Mouse (Mus musculus): ENCODE measurements around the gene Scaf1. TPM values are rescaled to one million over a fixed set of nuclear protein-coding genes. Genes with fewer than 3 reads are reported as not detected.

Gene Scaf1
- polyA plus RNA-seq, 2 experiments = 11.0 to 16.9 TPM

GRCm38 (mm10) chr7:44978300-44978699 lies 37.9 kb downstream of the Scaf1 start:
- peaks cover 40% of the 10 kb centered on the region for H3K36me3 ChIP-seq (replicated peaks; ENCODE audit: control insufficient read depth, insufficient read depth, low read depth)
- 80% methylated on average over 3 of the region's 3 CpGs for WGBS (ENCODE audit: insufficient replicate concordance)

GRCm38 (mm10) chr7:44975117-44975419 lies 41.1 kb downstream of the Scaf1 start:
- Histone ChIP-seq H3K27me3 (ENCODE audit: control insufficient read depth, insufficient read depth, low read length) (no peaks in the 10 kb centered on the region), H3K9ac (replicated peaks) (no peak overlapping the region), H3K4me1 (replicated peaks; ENCODE audit: control insufficient read depth in 2 of 2, insufficient read depth in 2 of 2, low read length in 1 of 2) (peaks cover 13 to 20% of the 10 kb centered on the region in 2 experiments), H3K27ac (peak overlapping the region; percentile 20), H3K4me2 (ENCODE audit: low read depth) (peak overlapping the region; percentile 67), H3K36me3 (replicated peaks; ENCODE audit: control insufficient read depth, insufficient read depth, low read depth) (peaks cover 27% of the 10 kb centered on the region), H3K9me3 (ENCODE audit: control insufficient read depth, low read length) (no peaks in the 10 kb centered on the region), H3K4me3 (ENCODE audit: insufficient read depth in 1 of 2, low read depth in 2 of 2, low read length in 2 of 2) (no peak overlapping the region)
- 25% methylated on average over 6 of the region's 6 CpGs for WGBS (ENCODE audit: insufficient replicate concordance)
- no peak for DNase-seq (ENCODE audit: low read depth in 3 of 3, low spot score in 3 of 3)
- TF ChIP-seq CTCF (IDR thresholded peaks at IDR 0.05; ENCODE audit: low read depth) (no peak), EP300 (IDR thresholded peaks at IDR 0.05; ENCODE audit: low read depth) (no peak)
- no peak for ATAC-seq (ENCODE audit: insufficient read depth)

More at GRCm38 (mm10) chr7:44978300-44978699, 37.9 kb downstream of the Scaf1 start:
- H3K4me2 ChIP-seq (ENCODE audit: low read depth) = no peak overlapping the region
- no peak overlapping the region for H3K9ac ChIP-seq (replicated peaks)
- ATAC-seq (ENCODE audit: insufficient read depth) (no peak), DNase-seq (ENCODE audit: low read depth in 3 of 3, low spot score in 3 of 3) (no peak)
- peak; percentile 24 for TF ChIP-seq CTCF (IDR thresholded peaks at IDR 0.05; ENCODE audit: low read depth)
- TF ChIP-seq EP300 (IDR thresholded peaks at IDR 0.05; ENCODE audit: low read depth) = no peak
- peaks cover 7 to 11% of the 10 kb centered on the region in 2 experiments; a peak in 3 of 4 replicates for H3K4me1 ChIP-seq (replicated peaks; ENCODE audit: control insufficient read depth in 2 of 2, insufficient read depth in 2 of 2, low read length in 1 of 2)
- H3K27ac ChIP-seq = no peak overlapping the region
- H3K4me3 ChIP-seq (ENCODE audit: insufficient read depth in 1 of 2, low read depth in 2 of 2, low read length in 2 of 2) = no peak overlapping the region
- H3K27me3 ChIP-seq (ENCODE audit: control insufficient read depth, insufficient read depth, low read length) = no peaks in the 10 kb centered on the region
- H3K9me3 ChIP-seq (ENCODE audit: control insufficient read depth, low read length) = no peaks in the 10 kb centered on the region

- Histone ChIP-seq H3K9me3 (ENCODE audit: control insufficient read depth, low read length) (no peaks in the 10 kb centered on the region), H3K4me3 (ENCODE audit: insufficient read depth in 1 of 2, low read depth in 2 of 2, low read length in 2 of 2) (peak within 1 kb of the TSS; percentile 29 to 50), H3K4me2 (ENCODE audit: low read depth) (peak within 1 kb of the TSS; percentile 67), H3K4me1 (replicated peaks; ENCODE audit: control insufficient read depth in 2 of 2, insufficient read depth in 2 of 2, low read length in 1 of 2) (peaks cover 13 to 23% of the 10 kb centered on the region in 2 experiments), H3K27ac (peak within 1 kb of the TSS; percentile 59), H3K27me3 (ENCODE audit: control insufficient read depth, insufficient read depth, low read length) (no peaks in the 10 kb centered on the region), H3K9ac (replicated peaks) (peak within 1 kb of the TSS; percentile 16; the same call in 1 of the 2 replicates), H3K36me3 (replicated peaks; ENCODE audit: control insufficient read depth, insufficient read depth, low read depth) (peaks cover 25% of the 10 kb centered on the region)
- WGBS (ENCODE audit: insufficient replicate concordance) = 5% methylated on average over 22 of the region's 22 CpGs
- peak; percentile 57 to 74 (median 65) for DNase-seq (ENCODE audit: low read depth in 3 of 3, low spot score in 3 of 3)
- 0 out of 2 replicates have a peak, but pooled peaks have one; percentile 19 for TF ChIP-seq CTCF (IDR thresholded peaks at IDR 0.05; ENCODE audit: low read depth)
- TF ChIP-seq EP300 (IDR thresholded peaks at IDR 0.05; ENCODE audit: low read depth) = peak; percentile 32; the same call in 1 of the 2 replicates
- peak; percentile 65 for ATAC-seq (ENCODE audit: insufficient read depth)
Observed at GRCm38 (mm10) chr7:44974383-44975116, 41.6 kb downstream of the Scaf1 start, which contains the start of gene Cpt1c. TSS of gene Cpt1c (minus strand) at chr7:44974851.

GRCm38 (mm10) chr7:44973415-44974130 lies 42.6 kb downstream of the Scaf1 start:
- Histone ChIP-seq H3K36me3 (replicated peaks; ENCODE audit: control insufficient read depth, insufficient read depth, low read depth) (peaks cover 17% of the 10 kb centered on the region), H3K4me2 (ENCODE audit: low read depth) (peak overlapping the region; percentile 67), H3K4me3 (ENCODE audit: insufficient read depth in 1 of 2, low read depth in 2 of 2, low read length in 2 of 2) (0 out of 4 replicates have a peak overlapping the region, but pooled peaks of 1 of the 2 experiments have one; percentile 5), H3K27me3 (ENCODE audit: control insufficient read depth, insufficient read depth, low read length) (no peaks in the 10 kb centered on the region), H3K9me3 (ENCODE audit: control insufficient read depth, low read length) (no peaks in the 10 kb centered on the region), H3K9ac (replicated peaks) (no peak overlapping the region; the same call in 1 of the 2 replicates), H3K27ac (no peak overlapping the region), H3K4me1 (replicated peaks; ENCODE audit: control insufficient read depth in 2 of 2, insufficient read depth in 2 of 2, low read length in 1 of 2) (peaks cover 13 to 23% of the 10 kb centered on the region in 2 experiments)
- DNase-seq (ENCODE audit: low read depth in 3 of 3, low spot score in 3 of 3) (no peak), ATAC-seq (ENCODE audit: insufficient read depth) (no peak)
- no peak for TF ChIP-seq EP300 (IDR thresholded peaks at IDR 0.05; ENCODE audit: low read depth)
- 52% methylated on average over 14 of the region's 14 CpGs for WGBS (ENCODE audit: insufficient replicate concordance)

- H3K4me2 ChIP-seq (ENCODE audit: low read depth) = peak overlapping the region; percentile 81
- TF ChIP-seq CTCF (IDR thresholded peaks at IDR 0.05; ENCODE audit: low read depth) (no peak), EP300 (IDR thresholded peaks at IDR 0.05; ENCODE audit: low read depth) (no peak)
- H3K27me3 ChIP-seq (ENCODE audit: control insufficient read depth, insufficient read depth, low read length) = no peaks in the 10 kb centered on the region
- no peak overlapping the region for H3K9ac ChIP-seq (replicated peaks)
- DNase-seq (ENCODE audit: low read depth in 3 of 3, low spot score in 3 of 3) (no peak), ATAC-seq (ENCODE audit: insufficient read depth) (no peak)
- H3K36me3 ChIP-seq (replicated peaks; ENCODE audit: control insufficient read depth, insufficient read depth, low read depth) = no peaks in the 10 kb centered on the region; the same call in 1 of the 2 replicates
- no peak overlapping the region for H3K27ac ChIP-seq
- H3K4me3 ChIP-seq (ENCODE audit: insufficient read depth in 1 of 2, low read depth in 2 of 2, low read length in 2 of 2) = no peak overlapping the region
- 53% methylated on average over 7 of the region's 7 CpGs for WGBS (ENCODE audit: insufficient replicate concordance)
- peaks cover 13 to 26% of the 10 kb centered on the region in 2 experiments for H3K4me1 ChIP-seq (replicated peaks; ENCODE audit: control insufficient read depth in 2 of 2, insufficient read depth in 2 of 2, low read length in 1 of 2)
- no peaks in the 10 kb centered on the region for H3K9me3 ChIP-seq (ENCODE audit: control insufficient read depth, low read length)
Observed at GRCm38 (mm10) chr7:44971142-44971541, 45.0 kb downstream of the Scaf1 start.

All from liver, embryonic 14.5 days (tissue).